Mouse (Mus musculus): Measurements from ENCODE around the gene Csmd2.

GRCm38 (mm10) chr4:128184747-128185146, 197.1 kb downstream of the Csmd2 start:
- no peak for TF ChIP-seq CTCF (IDR thresholded peaks at IDR 0.05)
- TF ChIP-seq EP300 (IDR thresholded peaks at IDR 0.05): no peak
